Mouse (Mus musculus) skeletal muscle tissue, adult 2 months (tissue): ENCODE measurements around the gene Idua.

Source experiments
- DNase-seq: peaks from one replicate; pipeline ENCODE4 v3.0.0-alpha.2; 2012; ENCODE audit warnings: low read depth, low spot score

Idua gene

DNA sequence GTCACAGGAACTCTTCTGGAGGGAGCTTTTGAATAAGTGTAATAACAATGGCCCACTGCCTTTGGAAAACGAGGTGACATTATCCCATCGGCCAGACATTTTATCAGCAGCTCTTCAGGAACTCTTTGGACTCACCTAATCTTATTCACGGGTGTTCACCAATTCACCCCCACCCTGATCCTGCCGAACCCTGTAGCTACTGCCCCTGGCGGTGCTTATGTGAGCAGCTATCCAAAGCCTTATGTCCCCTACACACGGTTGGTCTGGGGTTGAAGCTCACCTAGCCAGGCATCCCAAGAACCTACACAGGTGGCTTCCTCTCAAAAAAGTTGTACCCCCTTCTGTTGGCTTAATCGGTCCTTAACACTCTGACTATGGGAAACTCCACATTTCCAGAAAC is 59.6 kb downstream of the Idua start:
- no peak for DNase-seq

DNA sequence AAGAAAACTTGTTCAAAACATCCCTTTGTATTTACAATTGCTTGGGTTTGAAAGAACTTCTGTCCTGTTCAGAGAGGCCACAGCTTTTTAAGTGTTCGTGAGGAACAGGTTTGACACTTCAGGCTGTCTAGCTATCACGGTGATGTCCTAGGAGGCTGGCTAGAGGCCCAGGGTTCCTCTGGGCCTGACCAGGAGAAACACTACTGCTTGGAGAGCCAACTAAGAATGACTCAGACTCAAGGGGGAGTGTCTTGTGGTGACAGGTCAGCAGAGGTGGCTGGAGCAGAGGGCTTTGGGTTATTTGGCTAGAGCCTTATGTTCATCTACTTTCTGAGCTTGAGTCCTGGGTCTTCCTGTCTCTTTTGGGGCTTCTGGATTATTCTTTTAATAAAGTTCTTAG is 63.9 kb downstream of the Idua start:
- no peak for DNase-seq

DNA sequence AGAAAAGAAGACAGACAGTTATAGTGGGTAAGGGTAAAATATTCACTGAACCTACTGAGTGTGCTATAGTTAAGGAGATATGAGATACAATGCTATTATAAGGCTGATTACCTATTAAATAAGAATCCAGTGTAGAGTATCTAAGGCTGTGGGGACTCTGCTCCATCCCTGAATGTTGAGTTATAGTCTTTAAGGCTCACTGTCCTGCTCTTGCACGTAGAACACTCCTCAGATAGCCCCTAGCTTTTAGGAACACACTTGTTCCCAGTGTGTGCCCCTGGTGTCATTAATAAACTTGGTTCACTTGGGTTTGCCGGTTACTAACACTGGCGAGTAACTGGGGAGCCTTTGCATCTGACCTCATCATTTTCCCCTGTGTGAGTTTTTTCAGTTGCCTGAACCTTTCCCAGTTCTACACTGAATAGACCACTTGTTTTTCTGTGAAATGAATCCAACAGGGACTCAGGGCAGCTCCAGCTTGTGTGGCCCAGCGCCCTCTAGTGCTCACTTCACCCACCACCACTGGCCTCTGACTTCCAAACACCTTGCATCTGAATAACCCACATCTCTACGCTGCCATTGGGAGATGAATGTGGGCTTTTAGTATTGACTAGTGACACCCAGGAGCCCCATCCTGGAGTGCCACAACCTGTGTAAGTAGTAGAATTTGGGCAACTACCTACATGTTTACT is 66.6 kb downstream of the Idua start:
- DNase-seq, result peak; percentile 26

DNA sequence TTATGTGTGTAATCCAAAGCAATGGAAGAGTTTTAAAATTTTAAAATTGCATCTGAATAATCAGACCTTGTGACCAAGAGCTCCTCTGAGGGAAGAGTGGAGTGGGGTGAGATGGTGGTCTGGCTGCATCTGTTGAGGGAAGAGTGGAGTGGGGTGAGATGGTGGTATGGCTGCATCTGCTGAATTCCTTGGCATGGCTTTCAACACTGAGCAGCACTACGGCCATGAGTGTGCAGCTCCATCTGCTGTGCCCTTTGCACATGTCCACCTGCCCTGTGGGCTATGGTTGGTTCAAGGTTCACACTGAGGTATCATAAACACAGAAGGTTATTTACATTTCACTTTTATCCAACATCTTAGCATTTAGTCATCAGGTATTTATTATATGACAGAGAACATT is 67.3 kb downstream of the Idua start:
- no peak for DNase-seq
